19 mouse cellular contexts compared by ENCODE assay signal in the genomic region with DNA sequence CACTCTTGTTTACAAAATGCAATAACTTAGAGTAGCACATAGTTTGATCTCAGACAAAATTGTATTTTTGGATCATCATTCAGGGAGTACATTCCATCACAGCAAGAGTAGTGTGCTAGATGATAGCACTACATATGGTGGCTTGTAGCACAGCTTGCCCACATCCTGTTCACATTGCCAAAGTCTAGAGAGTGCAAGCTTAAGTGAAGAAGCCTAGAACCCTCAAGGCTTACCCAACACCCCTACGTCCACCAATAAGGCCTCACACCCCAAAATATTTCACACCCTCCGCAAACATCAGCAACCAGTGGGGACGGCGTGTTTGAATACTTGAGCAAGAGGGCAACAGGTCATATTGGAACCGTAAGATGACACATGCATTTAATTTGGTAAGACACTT.
A peak's percentile ranks its signal among the peaks of the same experiment; 100 is the strongest.
DNase-seq lines count a peak whose midpoint lies in the region; ATAC-seq and TF ChIP-seq lines count a peak whose summit lies in the region.
"Had no signal": no experiment of that assay in that cellular context is flagged by ENCODE, and none has a peak within 500 bp of the region (broad histone marks: within the 10 kb centered on the region; RNA-seq: fewer than 3 reads in every experiment).

No protein-coding gene starts in this region.

- intact Hi-C loops in heart, adult 2 months (cut with DNase I): no loop called here
- intact Hi-C loops in heart, postnatal 25 days (cut with DNase I): no loop called here

- H3K79me2 ChIP-seq in heart, adult 2 months (replicated peaks; ENCODE audit: control insufficient read depth, insufficient read depth, low read length): no peaks in the 10 kb centered on the region
- no peaks in the 10 kb centered on the region for H3K79me2 ChIP-seq in liver, adult 2 months (ENCODE audit: control insufficient read depth, insufficient read depth, low read length)

- H3K9me3 ChIP-seq in heart, embryonic 11.5 days (replicated peaks; ENCODE audit: control insufficient read depth, low read length): no peaks in the 10 kb centered on the region
- no peaks in the 10 kb centered on the region for H3K9me3 ChIP-seq in heart, embryonic 15.5 days (replicated peaks)
- no peaks in the 10 kb centered on the region for H3K9me3 ChIP-seq in liver, postnatal 0 days (ENCODE audit: low read length)
- H3K9me3 ChIP-seq: embryonic facial prominence, embryonic 12.5 days; embryonic facial prominence, embryonic 15.5 days; forebrain, embryonic 15.5 days; hindbrain, embryonic 10.5 days; hindbrain, embryonic 13.5 days; intestine, embryonic 15.5 days had no signal

- no peak for DNase-seq in heart, adult 2 months
- DNase-seq in heart, postnatal 25 days (ENCODE audit: low spot score): no peak
- peak; percentile 1 for DNase-seq in liver, adult 2 months (ENCODE audit: extremely low read depth, low read depth, low spot score)
- DNase-seq in liver, postnatal 0 days: no peak
- DNase-seq: cerebellum, adult 11 months; cerebellum, adult 9-11 months; cerebellum, postnatal 25 days; gastrocnemius, postnatal 36 days; kidney, adult 11 months; kidney, adult 8-10 months had no signal

- WGBS in heart, adult 2 months: 89% methylated on average over 5 of the region's 5 CpGs
- WGBS in heart, embryonic 11.5 days (ENCODE audit: insufficient replicate concordance): 87% methylated on average over 5 of the region's 5 CpGs
- WGBS in heart, embryonic 15.5 days: 95% methylated on average over 5 of the region's 5 CpGs
- 72% methylated on average over 5 of the region's 5 CpGs for WGBS in liver, adult 2 months
- WGBS in liver, postnatal 0 days (ENCODE audit: insufficient replicate concordance): 80% methylated on average over 5 of the region's 5 CpGs

- no peaks in the 10 kb centered on the region for H3K27me3 ChIP-seq in heart, adult 2 months (ENCODE audit: control insufficient read depth, insufficient read depth, low read length)
- H3K27me3 ChIP-seq in heart, embryonic 11.5 days (ENCODE audit: control insufficient read depth, insufficient read depth, low read length): no peaks in the 10 kb centered on the region
- no peaks in the 10 kb centered on the region for H3K27me3 ChIP-seq in heart, embryonic 15.5 days
- H3K27me3 ChIP-seq in liver, adult 2 months (ENCODE audit: control insufficient read depth, insufficient read depth, low read length): no peaks in the 10 kb centered on the region
- no peaks in the 10 kb centered on the region for H3K27me3 ChIP-seq in liver, postnatal 0 days (ENCODE audit: insufficient read depth, low read length)
- H3K27me3 ChIP-seq: embryonic facial prominence, embryonic 12.5 days; embryonic facial prominence, embryonic 15.5 days; forebrain, embryonic 15.5 days; intestine, embryonic 15.5 days had no signal

- ATAC-seq in heart, embryonic 11.5 days (replicated peaks; ENCODE audit: insufficient number of reproducible peaks, low FRiP score, low TSS enrichment): no peak
- no peak for ATAC-seq in heart, embryonic 15.5 days (replicated peaks; ENCODE audit: insufficient number of reproducible peaks, insufficient read depth, low FRiP score, low read depth)
- ATAC-seq in liver, postnatal 0 days: no peak
- ATAC-seq: CD4-positive, CD25-positive, alpha-beta regulatory T cell, adult 4 months had no signal

- H3K4me1 ChIP-seq in heart, adult 2 months (ENCODE audit: control insufficient read depth, insufficient read depth, low read length): no peaks in the 10 kb centered on the region; the same call in 1 of the 2 replicates
- no peaks in the 10 kb centered on the region for H3K4me1 ChIP-seq in heart, embryonic 11.5 days (ENCODE audit: control insufficient read depth, insufficient read depth, low read length)
- peaks cover 24% of the 10 kb centered on the region for H3K4me1 ChIP-seq in heart, embryonic 15.5 days (replicated peaks)
- H3K4me1 ChIP-seq in liver, adult 2 months (ENCODE audit: control insufficient read depth, insufficient read depth, low read length): 0 out of 2 replicates have a peak, but pooled peaks cover 2% of the 10 kb centered on the region
- no peaks in the 10 kb centered on the region for H3K4me1 ChIP-seq in liver, postnatal 0 days (ENCODE audit: insufficient read depth)
- H3K4me1 ChIP-seq: embryonic facial prominence, embryonic 12.5 days; embryonic facial prominence, embryonic 15.5 days; forebrain, embryonic 15.5 days; hindbrain, embryonic 13.5 days; intestine, embryonic 15.5 days had no signal

- no peak for TF ChIP-seq POLR2A in heart, adult 2 months (IDR thresholded peaks at IDR 0.05; ENCODE audit: insufficient read depth, low read depth, low read length)
- TF ChIP-seq POLR2A in liver, adult 2 months (IDR thresholded peaks at IDR 0.05; ENCODE audit: extremely low read depth, insufficient read depth, low read length): no peak

- H3K36me3 ChIP-seq in heart, adult 2 months (ENCODE audit: control insufficient read depth, insufficient read depth, low read length): peaks cover 8% of the 10 kb centered on the region
- no peaks in the 10 kb centered on the region for H3K36me3 ChIP-seq in heart, embryonic 11.5 days (ENCODE audit: control insufficient read depth, insufficient read depth, low read length)
- H3K36me3 ChIP-seq in heart, embryonic 15.5 days: no peaks in the 10 kb centered on the region
- H3K36me3 ChIP-seq in liver, adult 2 months (ENCODE audit: control insufficient read depth, insufficient read depth, low read length): no peaks in the 10 kb centered on the region
- H3K36me3 ChIP-seq in liver, postnatal 0 days (replicated peaks; ENCODE audit: insufficient read depth, low read length): no peaks in the 10 kb centered on the region
- H3K36me3 ChIP-seq: embryonic facial prominence, embryonic 12.5 days; embryonic facial prominence, embryonic 15.5 days; forebrain, embryonic 15.5 days; hindbrain, embryonic 10.5 days; hindbrain, embryonic 13.5 days; intestine, embryonic 15.5 days had no signal

- H3K27ac ChIP-seq in heart, adult 2 months: peak overlapping the region; percentile 68
- no peak overlapping the region for H3K27ac ChIP-seq in heart, embryonic 11.5 days (ENCODE audit: low read depth, low read length)
- H3K27ac ChIP-seq in heart, embryonic 15.5 days: peak overlapping the region; percentile 79
- no peak overlapping the region for H3K27ac ChIP-seq in liver, adult 2 months (replicated peaks; ENCODE audit: insufficient read depth, low read depth, low read length)
- H3K27ac ChIP-seq in liver, postnatal 0 days (ENCODE audit: low read depth): no peak overlapping the region
- H3K27ac ChIP-seq: embryonic facial prominence, embryonic 12.5 days; embryonic facial prominence, embryonic 15.5 days; forebrain, embryonic 15.5 days; hindbrain, embryonic 10.5 days; hindbrain, embryonic 13.5 days; intestine, embryonic 15.5 days had no signal

- H3K9ac ChIP-seq in heart, adult 2 months (ENCODE audit: low read depth, low read length): no peak overlapping the region
- no peak overlapping the region for H3K9ac ChIP-seq in heart, embryonic 11.5 days (ENCODE audit: low read depth, low read length)
- H3K9ac ChIP-seq in heart, embryonic 15.5 days: no peak overlapping the region
- no peak overlapping the region for H3K9ac ChIP-seq in liver, adult 2 months (ENCODE audit: low read depth, low read length)
- H3K9ac ChIP-seq in liver, postnatal 0 days (replicated peaks): no peak overlapping the region
- H3K9ac ChIP-seq: embryonic facial prominence, embryonic 12.5 days; embryonic facial prominence, embryonic 15.5 days; forebrain, embryonic 15.5 days; hindbrain, embryonic 13.5 days; intestine, embryonic 15.5 days had no signal

- no peak for TF ChIP-seq CTCF in heart, adult 2 months (IDR thresholded peaks at IDR 0.05)
- no peak for TF ChIP-seq CTCF in liver, adult 2 months (IDR thresholded peaks at IDR 0.05; ENCODE audit: low read depth, low read length)
- TF ChIP-seq CTCF in liver, postnatal 0 days (IDR thresholded peaks at IDR 0.05; ENCODE audit: low read depth): no peak

- no peak for TF ChIP-seq EP300 in heart, adult 2 months (IDR thresholded peaks at IDR 0.05; ENCODE audit: insufficient read depth, low read depth, low read length)
- TF ChIP-seq EP300 in liver, postnatal 0 days (IDR thresholded peaks at IDR 0.05; ENCODE audit: low read depth): no peak

- no peak overlapping the region for H3K4me3 ChIP-seq in heart, adult 2 months
- H3K4me3 ChIP-seq in heart, embryonic 11.5 days (ENCODE audit: low read depth, low read length): no peak overlapping the region
- H3K4me3 ChIP-seq in heart, embryonic 15.5 days: no peak overlapping the region
- H3K4me3 ChIP-seq in liver, adult 2 months (ENCODE audit: insufficient read depth, low read depth, low read length): no peak overlapping the region
- no peak overlapping the region for H3K4me3 ChIP-seq in liver, postnatal 0 days (ENCODE audit: low read depth, low read length)
- H3K4me3 ChIP-seq: embryonic facial prominence, embryonic 12.5 days; embryonic facial prominence, embryonic 15.5 days; forebrain, embryonic 15.5 days; hindbrain, embryonic 10.5 days; hindbrain, embryonic 13.5 days; intestine, embryonic 15.5 days had no signal

- no peak overlapping the region for H3K4me2 ChIP-seq in heart, embryonic 11.5 days
- H3K4me2 ChIP-seq in heart, embryonic 15.5 days: no peak overlapping the region
- H3K4me2 ChIP-seq in liver, postnatal 0 days (ENCODE audit: low read depth, low read length): no peak overlapping the region
- H3K4me2 ChIP-seq: embryonic facial prominence, embryonic 12.5 days; embryonic facial prominence, embryonic 15.5 days; forebrain, embryonic 15.5 days; hindbrain, embryonic 13.5 days; intestine, embryonic 15.5 days had no signal

Comparison
In these comparisons a context has a peak if more than half of its experiments do, and no peak if none do; other contexts are left out.
1. H3K27ac ChIP-seq: peak in heart, adult 2 months (single experiment) and heart, embryonic 15.5 days (single experiment); none in heart, embryonic 11.5 days (single experiment), liver, adult 2 months (single experiment) and liver, postnatal 0 days (single experiment).